Mouse (Mus musculus) lung, postnatal 0 days (tissue): ENCODE measurements around the gene Olfr599.

Experiments
- CTCF ChIP-seq: IDR thresholded peaks from 2 replicates; pipeline ENCODE4 v1.5.1; 2016; ENCODE audit warnings: antibody characterized with exemption, mild to moderate bottlenecking
- EP300 ChIP-seq: IDR thresholded peaks from 2 replicates; pipeline ENCODE4 v1.6.1; 2016; ENCODE audit warnings: antibody characterized with exemption, mild to moderate bottlenecking, control low read depth

DNA sequence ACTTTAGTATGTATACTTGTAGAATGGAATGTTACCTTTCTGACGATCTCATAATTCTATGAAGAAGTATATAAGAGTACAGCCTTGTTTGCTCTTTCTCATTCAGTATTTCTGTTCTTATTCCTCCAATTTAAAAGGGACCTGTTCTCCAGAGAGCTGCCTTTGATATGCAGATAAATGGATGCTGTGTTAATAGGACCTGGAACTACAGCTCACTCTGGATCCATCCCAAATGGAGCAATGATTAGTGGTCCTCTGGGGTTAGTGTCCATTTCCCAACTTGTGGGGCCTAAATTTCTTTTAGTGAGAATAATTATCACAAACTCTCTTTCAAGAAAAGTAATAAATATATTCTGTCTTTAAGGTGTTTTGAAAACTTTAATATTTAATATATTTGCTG lies 26.8 kb downstream of the Olfr599 start, which contains the start of gene Olfr601:
- TF ChIP-seq CTCF, result no peak
- TF ChIP-seq EP300, result no peak
